Mouse (Mus musculus) T-helper 2 cell (primary cell): Measurements from ENCODE around the gene Hsh2d.

Experiments used
- in situ Hi-C: fragments of 300-600 bp; cut with MboI, MseI; formaldehyde crosslinking; loops from one replicate; pipeline ENCODE4 v1.15.1; 2025; ENCODE audit warnings: high pct_unique_total_duplicates

Hsh2d gene

DNA sequence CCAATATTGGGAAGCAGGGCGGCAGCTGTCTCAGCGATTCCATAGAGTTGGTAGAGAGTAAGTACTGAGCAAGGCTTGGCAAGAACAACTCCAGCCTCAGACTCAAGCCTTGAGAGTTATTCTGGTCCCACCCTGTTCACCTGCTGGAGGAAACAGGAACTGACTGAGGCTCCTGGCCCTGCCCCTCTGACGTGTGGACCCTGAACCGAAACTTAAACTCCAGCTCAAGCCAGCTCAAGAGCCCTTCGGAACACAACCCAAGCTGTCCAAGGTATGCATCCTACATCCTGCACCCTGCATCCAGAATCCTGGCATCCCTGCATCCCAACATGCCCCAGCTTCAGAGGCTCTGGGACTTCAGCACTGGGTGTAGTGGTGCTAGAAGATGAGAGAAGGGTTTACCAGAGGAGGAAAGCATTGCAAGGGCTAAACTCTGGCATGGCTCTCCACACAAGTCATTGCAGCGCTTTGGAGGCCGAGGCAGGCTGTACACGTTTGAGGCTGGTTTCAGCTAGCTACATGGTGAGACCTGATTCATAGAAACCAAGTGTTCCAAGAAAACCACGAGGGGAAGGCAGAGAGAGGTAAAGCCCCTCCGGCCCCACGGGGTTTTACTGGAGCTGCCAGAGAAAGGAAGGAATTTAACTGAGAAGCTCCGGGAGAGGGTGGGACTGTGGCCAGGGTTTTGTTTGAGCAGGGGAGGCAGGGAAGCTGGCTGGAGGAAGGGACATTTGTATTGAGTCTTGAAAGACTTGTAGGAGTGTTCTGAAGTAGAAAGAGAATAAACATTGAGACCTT, at the start of gene Hsh2d:
Gene Hsh2d (plus strand): TSS at position 222 of the 798 bp plus-strand sequence.
- in situ Hi-C loops: no loop called here

DNA sequence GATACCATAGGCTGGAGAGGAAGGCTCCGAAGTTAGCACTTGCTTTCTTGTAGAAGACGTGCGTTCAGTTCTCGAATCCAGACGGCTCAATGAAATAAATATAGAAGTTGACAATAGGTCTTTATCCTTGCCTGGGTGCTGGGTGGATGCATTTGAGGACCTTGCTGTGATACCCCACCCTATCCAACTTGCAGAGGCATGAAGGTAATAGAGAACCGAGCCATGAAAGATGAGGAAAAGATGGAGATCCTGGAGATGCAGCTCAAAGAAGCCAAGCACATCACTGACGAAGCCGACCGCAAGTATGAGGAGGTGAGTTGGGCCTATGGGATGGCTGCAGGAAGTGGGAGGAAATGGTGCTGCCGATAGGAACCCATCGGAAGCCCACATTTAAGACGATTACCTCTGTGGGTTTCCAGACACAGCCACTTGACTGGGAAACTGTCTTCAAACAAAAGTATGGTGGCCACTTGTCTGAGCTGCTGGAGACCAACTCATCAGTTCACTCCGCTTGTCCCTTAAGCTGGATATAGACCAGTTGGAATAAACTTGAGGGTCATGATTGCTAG, 46.1 kb upstream of the Hsh2d start:
- in situ Hi-C loops: no loop called here

DNA sequence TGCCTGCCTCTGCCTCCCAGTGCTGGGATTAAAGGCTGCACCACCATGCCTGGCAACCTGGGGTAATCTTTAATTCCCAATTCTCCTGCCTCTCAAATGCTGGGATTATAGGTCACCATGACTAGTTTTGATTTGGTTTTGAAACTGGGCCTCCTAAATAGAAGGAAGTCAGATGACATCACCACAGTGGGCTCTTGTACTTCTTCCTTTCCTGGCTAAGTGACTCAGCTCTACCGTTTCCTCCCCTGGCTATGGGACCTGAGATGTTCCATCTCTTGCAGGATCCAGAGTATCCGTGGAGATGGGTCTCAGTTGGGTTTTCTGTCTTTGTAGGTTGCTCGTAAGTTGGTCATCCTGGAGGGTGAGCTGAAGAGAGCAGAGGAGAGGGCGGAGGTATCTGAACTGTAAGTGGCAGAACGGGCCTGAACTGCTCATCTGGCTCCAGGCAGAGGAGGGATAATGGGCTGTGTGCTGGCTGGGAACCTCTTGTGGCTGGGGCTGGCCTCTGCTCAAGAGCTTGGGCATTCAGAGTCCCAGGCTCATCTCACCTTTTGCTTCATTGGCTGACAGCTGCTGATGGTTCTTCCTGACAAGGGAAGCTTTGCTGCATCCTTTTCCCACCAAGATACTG, 45.0 kb upstream of the Hsh2d start:
- in situ Hi-C loops: no loop called here

DNA sequence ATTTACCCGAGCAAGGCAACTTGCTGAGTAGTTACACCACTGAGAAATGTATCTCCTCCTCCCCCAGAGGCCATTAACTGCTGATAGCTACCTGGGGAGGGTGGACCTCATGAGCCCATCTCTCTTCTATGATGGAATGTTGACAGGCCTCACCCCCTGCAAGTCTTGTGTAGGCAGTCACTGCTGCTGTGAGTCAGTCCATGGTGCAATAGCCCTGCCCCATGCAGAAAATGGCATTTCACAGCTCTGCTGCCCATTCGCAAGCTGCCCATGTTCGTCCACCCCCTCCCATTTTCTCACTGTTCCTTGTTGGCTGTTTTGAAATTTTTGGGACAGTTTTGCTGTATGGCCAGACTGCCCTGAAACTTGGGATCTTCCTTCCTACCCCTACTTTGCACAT, 43.9 kb upstream of the Hsh2d start:
- in situ Hi-C loops: no loop called here

DNA sequence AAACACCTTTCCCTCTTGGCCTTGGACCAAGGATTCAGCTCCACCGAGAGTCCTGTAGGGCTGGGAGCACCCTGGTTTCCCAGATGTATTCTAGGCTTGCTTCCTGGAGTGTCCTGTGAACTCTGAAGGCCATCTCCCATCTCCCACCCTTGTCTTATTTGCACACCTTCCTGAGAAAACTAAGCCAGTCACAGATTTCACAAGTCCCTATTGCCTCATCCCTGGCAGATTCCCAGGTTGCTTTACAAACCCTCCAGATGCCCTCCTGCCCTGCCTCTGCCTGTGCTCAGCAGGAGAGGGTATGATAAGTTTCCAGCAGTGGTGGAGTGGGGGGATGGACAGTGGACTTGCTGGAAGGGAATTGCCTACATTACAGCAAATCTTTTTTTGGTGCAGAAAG, 43.4 kb upstream of the Hsh2d start:
- in situ Hi-C loops: no loop called here

DNA sequence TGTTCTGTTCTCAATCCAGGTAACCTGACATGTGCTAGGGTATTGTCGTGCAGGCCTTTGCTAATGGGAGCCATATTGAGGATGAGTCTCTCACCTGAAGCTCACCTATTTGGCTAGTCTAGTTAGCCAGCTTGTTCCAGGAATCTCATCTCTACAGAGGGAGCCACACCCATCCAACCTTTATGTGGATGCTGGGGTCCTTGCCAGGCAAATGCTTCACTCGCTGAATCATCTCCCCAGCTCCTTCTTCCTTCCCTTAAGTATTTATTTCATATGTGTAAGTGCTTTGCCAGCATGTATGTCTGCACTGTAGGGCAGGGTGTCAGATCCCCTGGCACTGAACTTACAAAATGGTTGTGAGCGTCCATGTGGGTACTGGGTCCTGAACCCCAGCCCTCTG, 42.9 kb upstream of the Hsh2d start:
- in situ Hi-C loops: no loop called here

DNA sequence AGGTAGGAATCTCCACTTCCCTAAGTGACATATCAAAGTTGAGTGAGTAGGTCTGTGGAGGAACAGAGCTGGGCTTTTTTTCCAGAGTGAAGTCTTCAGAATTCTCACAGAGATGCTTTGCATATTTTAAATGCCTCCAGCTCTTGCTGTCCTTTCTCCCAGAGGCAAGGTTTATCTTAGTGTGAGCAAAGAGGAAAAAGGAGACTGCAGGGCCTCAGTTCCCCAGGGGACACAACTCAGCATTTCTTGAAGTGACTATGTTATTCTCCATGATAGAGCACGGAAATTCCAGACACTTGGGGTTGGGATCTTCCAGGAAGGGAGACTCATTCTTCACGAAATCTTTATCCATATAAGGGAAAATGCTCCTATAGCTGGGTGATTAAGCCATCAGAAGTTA, 42.2 kb upstream of the Hsh2d start:
- in situ Hi-C loops: no loop called here

DNA sequence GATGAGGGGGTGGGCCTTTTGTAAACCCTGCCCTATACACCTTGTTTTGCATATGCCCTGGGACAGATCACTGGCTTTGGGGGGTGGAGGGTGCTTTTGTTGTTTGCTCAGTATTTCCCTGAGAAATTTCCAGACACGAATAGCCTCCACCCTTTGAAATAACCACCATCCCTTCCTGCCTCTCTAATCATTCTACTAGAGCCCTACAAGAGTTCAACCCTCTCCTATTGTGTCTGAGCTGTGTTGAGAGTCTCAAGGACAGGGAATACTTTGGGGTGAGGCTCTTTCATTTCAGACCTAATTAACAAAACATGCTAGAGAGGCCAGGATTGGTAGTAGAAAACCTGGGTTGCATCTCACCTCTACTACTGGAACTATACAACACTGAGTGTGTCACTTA, 40.4 kb upstream of the Hsh2d start:
- in situ Hi-C loops: no loop called here

DNA sequence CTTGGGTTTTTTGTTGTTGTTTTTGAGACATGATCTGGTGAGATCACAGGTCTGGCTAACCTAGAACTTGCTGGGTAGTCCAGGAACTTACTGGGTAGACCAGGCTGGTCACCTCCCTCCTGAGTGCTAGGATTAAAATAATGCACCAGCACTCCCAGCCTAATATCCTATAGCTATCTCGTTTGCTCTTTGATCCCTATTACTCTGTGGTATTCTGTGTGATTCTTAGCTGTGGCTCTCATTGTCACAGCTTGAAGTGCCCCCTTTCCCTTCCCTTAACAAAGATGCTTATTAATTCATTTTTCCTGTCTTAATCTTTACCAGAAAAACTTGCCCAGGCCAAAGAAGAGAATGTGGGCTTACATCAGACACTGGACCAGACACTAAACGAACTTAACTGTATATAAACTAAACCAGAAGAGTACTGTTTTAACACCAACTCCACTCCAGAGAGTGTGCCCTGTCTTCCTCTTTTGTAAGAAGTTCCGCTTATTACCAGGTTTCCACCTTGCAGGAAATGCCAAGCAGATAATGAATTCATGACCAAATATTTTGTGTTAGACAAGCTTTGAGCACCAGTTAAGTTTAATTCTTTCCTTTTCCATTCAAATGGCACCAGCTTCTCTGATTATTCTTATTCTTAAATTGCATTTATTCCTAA, 37.9 kb upstream of the Hsh2d start:
- in situ Hi-C loops: loop anchor here (25.0 kb wide), 1 partner anchor 1489 kb away; the partner anchor contains the start of genes Lsm4 and Pgpep1

DNA sequence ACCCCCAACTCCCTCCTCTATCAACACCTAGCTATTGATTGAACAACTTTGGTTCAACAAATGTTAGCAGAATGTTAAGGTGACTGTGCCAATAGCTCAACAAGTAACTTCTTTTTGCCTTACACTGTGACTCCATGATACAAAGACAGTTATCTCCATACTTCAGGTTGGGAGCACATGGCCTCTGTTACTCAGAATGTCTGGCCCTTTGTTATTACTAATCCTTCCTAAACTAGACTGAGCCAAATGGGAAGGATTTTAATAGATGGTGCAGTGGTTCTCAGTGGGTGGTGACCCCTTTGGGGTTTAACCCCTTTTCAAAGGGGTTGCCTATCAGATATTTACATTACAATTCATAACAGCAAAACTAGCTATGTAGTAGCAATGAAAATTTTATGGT, 36.1 kb upstream of the Hsh2d start:
- in situ Hi-C loops: loop anchor here (25.0 kb wide), 1 partner anchor 1491 kb away; the partner anchor contains the start of genes Lsm4 and Pgpep1

DNA sequence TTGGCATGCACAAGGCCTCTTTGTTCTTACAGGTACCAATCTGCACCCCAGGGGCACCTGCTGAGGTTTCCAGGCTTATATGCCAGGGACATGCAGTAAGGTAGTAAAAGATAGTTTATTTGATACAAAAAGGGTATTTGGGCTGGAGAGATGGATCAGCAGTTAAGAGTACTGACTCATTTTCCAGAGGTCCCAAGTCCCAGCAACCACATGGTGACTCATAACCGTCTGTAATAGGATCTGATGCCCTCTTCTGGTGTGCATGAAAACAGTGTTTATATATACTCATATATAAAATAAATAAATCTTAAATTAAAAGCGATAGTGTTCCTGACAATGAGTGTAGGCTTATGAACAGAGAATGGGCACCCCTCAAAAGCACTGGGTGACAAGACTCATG, 31.3 kb upstream of the Hsh2d start:
- in situ Hi-C loops: loop anchor here (25.0 kb wide), 1 partner anchor 1496 kb away; the partner anchor contains the start of genes Lsm4 and Pgpep1

DNA sequence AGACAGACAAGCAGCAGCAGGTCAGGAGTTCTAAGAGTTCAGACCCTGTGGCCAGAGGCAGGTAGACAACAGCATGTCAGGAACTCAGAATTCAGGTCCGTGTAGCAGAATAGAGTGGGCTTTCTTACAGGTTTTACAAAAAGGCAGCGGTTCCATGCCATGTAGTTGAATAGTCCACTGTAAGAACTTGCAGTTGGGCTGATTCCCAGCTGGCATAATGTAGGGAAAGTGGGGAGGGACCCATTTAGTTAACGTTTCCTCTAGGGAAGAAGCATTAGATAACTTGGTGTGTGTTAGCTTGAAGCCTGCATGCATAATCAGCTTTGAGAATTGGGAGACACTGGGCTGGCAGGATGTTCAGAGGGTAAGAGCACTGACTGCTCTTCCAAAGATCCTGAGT, 30.7 kb upstream of the Hsh2d start:
- in situ Hi-C loops: loop anchor here (25.0 kb wide), 1 partner anchor 1496 kb away; the partner anchor contains the start of genes Lsm4 and Pgpep1

DNA sequence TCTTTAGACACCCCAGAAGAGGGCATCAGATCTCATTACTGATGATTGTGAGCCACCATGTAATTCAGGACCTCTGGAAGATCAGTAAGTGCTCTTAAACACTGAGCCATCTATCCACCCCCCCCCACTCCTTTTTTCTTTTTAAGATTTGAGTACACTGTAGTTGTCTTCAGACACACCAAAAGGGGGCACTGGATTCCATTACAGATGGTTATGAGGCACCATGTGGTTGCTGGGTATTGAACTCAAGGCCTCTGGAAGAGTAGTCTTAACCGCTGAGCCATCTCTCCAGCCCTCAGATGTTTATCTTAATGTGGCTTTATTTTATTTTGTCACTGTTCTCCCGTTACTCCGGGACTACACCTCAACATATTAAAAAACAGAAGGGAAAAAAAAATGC, 29.4 kb upstream of the Hsh2d start:
- in situ Hi-C loops: loop anchor here (10.0 to 25.0 kb wide), 2 partner anchors 315 to 1498 kb away; partner anchors contain the start of genes Cherp, Lsm4 and Pgpep1

DNA sequence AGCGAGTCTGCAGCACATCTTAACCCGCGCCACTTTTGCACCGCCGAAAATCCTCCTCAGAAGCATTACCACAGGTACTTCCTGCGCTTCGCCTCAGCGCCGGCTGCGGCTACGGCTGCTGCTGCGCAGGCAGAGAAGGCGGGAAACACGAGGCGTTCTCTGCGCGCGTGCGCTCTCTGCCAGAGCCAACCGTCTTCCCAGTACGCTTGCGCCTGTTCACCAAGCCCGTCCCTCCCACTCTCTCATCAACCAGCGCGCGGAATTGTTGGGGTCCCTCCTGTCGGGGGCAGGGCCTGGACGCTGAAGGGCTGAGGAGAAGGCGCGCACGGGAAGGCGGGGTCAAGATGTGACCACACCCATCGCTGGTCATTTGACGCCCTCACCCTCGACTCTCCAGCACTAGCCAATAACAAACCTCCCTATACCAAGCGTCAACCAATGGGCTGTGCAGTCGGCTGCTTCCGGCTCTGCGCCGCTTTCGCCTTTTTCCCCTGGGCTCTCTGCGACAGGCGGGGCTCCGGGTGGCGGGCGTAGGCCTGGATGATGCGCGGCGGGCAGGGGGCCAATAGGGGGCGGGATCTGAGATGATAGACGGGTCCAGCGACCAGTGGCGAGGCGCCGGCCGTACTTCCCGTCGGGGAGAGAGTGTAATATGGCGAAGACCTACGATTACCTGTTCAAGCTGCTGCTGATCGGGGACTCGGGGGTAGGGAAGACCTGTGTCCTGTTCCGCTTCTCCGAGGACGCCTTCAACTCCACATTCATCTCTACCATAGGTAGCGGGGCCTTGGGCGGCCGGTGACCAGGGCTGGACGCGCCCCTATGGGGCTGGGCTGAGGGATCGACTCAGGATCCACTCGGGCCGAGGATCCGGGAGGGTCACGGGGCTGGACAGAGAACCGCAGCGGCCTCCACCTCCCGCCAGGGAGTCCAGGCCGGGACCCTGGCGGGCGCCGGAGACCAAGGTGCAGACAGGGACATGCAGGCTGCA, 28.4 kb upstream of the Hsh2d start, which contains the start of gene Rab8a:
Gene Rab8a (plus strand): TSS at position 494 of the 991 bp plus-strand sequence.
- in situ Hi-C loops: loop anchor here (10.0 to 25.0 kb wide), 2 partner anchors 314 to 1499 kb away; partner anchors contain the start of genes Cherp, Lsm4 and Pgpep1

DNA sequence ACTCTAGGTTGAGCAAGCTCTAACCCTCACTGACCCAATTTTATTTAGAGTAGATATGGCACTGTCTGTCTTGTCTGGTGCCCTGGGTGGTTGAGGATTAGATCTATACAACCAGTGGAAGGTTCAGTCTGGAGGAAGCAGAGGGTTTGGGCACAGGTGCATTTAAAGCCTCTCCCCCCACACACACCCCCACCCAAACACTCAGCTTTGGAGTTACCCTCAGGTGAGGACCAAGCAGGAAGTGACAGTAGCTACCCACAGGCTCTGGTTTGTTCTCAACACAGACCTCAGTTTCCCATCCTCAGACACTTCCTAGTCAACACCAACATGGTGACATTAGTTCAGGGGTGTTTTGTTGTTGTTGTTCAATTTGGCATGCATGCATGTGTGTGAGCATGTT, 26.6 kb upstream of the Hsh2d start:
- in situ Hi-C loops: loop anchor here (10.0 to 25.0 kb wide), 2 partner anchors 312 to 1501 kb away; partner anchors contain the start of genes Cherp, Lsm4 and Pgpep1

DNA sequence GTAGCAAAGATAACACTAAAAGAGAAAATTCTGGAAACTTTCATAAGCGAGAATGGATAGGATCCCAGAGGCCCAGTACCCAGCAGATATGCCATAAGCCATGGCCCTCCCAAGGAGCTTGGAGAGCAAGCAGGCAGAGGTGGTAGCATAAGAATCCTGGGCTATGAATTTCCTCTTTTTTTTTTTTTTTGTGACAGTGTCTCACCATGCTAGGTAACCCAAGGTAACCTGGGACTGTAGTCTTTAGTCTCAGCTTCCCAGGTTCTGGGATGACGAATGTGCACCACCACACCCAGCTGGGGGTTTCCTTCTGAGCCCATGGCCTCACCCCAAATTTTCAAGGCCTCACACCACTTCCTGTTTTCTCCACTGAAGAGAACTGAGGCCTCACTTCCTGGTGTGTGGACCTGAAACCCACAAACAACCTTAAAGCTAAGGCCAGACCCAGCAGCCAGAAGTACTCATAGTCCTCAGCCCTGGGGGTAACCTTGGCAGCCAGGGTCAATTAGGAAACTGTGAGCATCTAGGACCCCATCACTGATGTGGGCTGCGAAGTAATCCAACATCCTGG, 20.3 kb upstream of the Hsh2d start:
- in situ Hi-C loops: loop anchor here (10.0 to 25.0 kb wide), 2 partner anchors 306 to 1507 kb away; partner anchors contain the start of genes Cherp, Lsm4 and Pgpep1

DNA sequence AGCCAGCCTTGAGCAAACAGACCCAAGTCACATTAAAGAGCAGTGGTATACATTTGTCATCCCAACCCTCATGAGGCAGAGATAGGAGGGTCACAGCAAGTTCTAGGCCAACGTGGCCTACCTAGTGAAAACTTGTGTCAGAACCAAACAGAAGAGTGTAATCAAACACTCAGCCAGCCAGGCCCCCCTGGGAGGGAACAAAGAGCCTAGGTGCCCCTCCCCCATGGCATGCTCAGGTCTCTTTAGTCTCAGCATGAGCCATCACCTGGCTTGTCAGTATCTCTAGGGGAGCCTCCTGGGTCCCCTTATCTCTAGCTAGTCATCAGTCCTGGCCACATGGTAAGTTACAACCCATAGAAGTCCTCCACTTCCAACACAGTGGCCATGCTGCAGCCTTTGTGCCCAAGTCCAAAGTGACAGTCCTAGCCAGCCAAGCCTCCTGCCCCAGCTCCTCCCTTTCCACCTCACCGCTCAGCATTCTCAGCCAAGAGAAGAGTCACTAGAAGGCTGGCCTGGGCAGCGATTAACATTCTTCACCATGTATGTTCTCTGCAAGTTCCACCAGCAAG, 19.7 kb upstream of the Hsh2d start:
- in situ Hi-C loops: loop anchor here (10.0 to 25.0 kb wide), 2 partner anchors 305 to 1507 kb away; partner anchors contain the start of genes Cherp, Lsm4 and Pgpep1

DNA sequence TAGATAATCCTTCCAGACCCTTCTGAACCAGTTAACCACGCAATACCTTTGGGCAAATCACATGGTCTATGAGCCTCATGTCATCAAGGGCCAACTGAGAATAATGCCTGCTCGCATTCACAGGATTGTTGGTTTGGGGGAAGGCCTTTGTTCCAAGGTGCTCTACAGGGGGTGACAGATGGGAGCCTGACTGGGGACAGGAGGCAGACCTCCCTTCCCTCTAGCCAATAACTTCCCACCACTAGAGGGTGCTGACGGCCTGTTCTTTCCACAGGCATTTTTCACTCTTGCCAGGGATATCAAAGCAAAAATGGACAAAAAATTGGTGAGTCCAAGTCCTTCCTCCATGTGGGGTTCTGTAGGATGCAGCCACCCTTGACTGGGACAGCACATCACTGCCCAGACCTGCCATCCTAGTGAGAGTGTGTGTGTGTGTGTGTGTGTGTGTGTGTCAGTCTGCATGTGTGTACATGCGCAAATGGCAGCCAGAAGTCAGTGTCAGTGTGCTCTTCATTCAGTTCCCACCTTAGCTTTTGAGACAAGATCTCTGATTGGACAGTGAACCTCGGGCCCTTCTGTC, 12.0 kb upstream of the Hsh2d start:
- in situ Hi-C loops: no loop called here

DNA sequence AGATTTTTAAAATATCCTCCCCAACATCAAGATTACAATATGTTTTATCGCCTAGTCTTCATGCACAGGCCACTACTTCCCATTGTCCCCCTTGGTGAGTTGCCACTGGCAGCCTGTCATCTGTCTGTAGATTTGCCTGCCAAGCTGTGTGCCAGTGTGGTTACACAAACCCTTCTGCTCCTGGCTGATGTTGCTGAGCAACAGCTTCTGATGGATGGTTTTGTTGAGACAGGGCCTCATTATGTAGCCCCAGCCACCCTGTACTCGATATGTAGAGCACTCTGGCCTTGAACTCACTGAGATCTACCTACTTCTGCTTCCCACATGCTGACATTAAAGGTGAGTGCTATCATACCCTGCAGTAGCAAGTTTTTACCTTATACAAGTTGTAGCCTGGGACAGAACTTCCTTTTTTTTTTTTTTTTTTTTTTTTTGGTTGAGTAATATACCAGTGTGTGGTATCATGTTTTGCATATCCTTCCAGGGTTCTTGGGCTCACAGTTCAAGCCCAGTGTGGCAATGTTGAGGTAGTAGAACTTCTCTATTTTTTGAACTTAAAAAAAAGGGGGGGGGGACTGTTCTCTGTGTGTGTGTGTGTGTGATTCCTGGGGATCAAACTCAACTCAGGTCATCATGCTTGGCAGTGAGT, 5.8 kb upstream of the Hsh2d start:
- in situ Hi-C loops: no loop called here
